Mouse (Mus musculus) ES-E14 (cell line): ENCODE measurements around the gene Polr2f. TPM values are rescaled to one million over a fixed set of nuclear protein-coding genes. Genes with fewer than 3 reads are reported as not detected.

Source experiments
- DNase-seq: peaks from one replicate; pipeline ENCODE4 v3.0.0-alpha.2; 2013; ENCODE audit warnings: low read depth, low spot score
- H3K27ac ChIP-seq: 2 replicates; pipeline ENCODE4 v1.5.1; 2012; ENCODE audit warnings: low read depth, mild to moderate bottlenecking, low read length, moderate library complexity, mixed read lengths; ENCODE audit not compliant: poor library complexity, insufficient read depth, severe bottlenecking
- H3K36me3 ChIP-seq: 2 replicates; pipeline ENCODE4 v1.6.1; 2012; ENCODE audit warnings: mild to moderate bottlenecking, low read length, moderate library complexity, mixed read lengths; ENCODE audit not compliant: control insufficient read depth, poor library complexity, insufficient read depth, severe bottlenecking
- H3K4me1 ChIP-seq, 2 experiments: fragments of 150-350 bp in 1 of 2; sonication (generic) in 1 of 2; 2 replicates each; pipeline ENCODE4 v1.6.1; 2012; ENCODE audit warnings: low read length in 2 of 2, mild to moderate bottlenecking in 1 of 2, mixed read lengths in 1 of 2; ENCODE audit not compliant: control insufficient read depth in 2 of 2, insufficient read depth in 2 of 2, poor library complexity in 1 of 2
- H3K4me3 ChIP-seq, 2 experiments: fragments of 150-350 bp in 1 of 2; sonication (generic) in 1 of 2; 2 replicates each; pipeline ENCODE4 v1.5.1; 2012; ENCODE audit warnings: low read length in 2 of 2, low read depth in 1 of 2, mild to moderate bottlenecking in 1 of 2, mixed read lengths in 1 of 2; ENCODE audit not compliant: insufficient read depth in 1 of 2, poor library complexity in 1 of 2, severe bottlenecking in 1 of 2
- H3K9ac ChIP-seq: 2 replicates; pipeline ENCODE4 v1.6.1; 2012; ENCODE audit warnings: low read depth, mild to moderate bottlenecking, low read length, mixed read lengths; ENCODE audit not compliant: poor library complexity, insufficient read depth, severe bottlenecking
- H3K9me3 ChIP-seq: fragments of 150-350 bp; sonication (generic); 2 replicates; pipeline ENCODE4 v1.6.1; 2012; ENCODE audit warnings: low read depth, mild to moderate bottlenecking, low read length; ENCODE audit not compliant: control insufficient read depth, insufficient read depth
- CHD2 ChIP-seq: IDR thresholded peaks from 2 replicates; pipeline ENCODE4 v1.6.1; 2014; ENCODE audit warnings: mild to moderate bottlenecking, low read depth, low read length, inconsistent platforms
- HCFC1 ChIP-seq: IDR thresholded peaks from 2 replicates; pipeline ENCODE4 v1.6.1; 2012; ENCODE audit warnings: low read length, inconsistent platforms, borderline replicate concordance; ENCODE audit not compliant: insufficient read depth
- MAFK ChIP-seq: IDR thresholded peaks from 2 replicates; pipeline ENCODE4 v1.6.1; 2014; ENCODE audit warnings: mild to moderate bottlenecking, low read depth, low read length, inconsistent platforms; ENCODE audit not compliant: insufficient read depth
- ZC3H11A ChIP-seq: IDR thresholded peaks from 2 replicates; pipeline ENCODE4 v1.6.1; 2012; ENCODE audit warnings: low read depth, mild to moderate bottlenecking, inconsistent platforms, low read length, borderline replicate concordance
- ZNF384 ChIP-seq: IDR thresholded peaks from 2 replicates; pipeline ENCODE4 v1.6.1; 2012; ENCODE audit warnings: low read depth, low read length, inconsistent platforms
- in situ Hi-C, 2 experiments: fragments of 600-800 bp; cut with MboI; formaldehyde crosslinking; loops; one replicate each; pipeline ENCODE4 v1.15.1; 2025; ENCODE audit warnings: low sequenced_read_pairs in 2 of 2, inconsistent platforms in 1 of 2; ENCODE audit not compliant: unreplicated experiment in 2 of 2
- total RNA-seq: library from RNA; depleted of rRNA; stranded (reverse); fragments of 300-350 nt; gene quantifications from 2 replicates; pipeline ENCODE4 v1.2.3, GENCODE M21; 2012

Polr2f gene
- total RNA-seq, 1 experiment, result 238 TPM

GRCm38 (mm10) chr15:79192885-79193845, 52.4 kb downstream of the Polr2f start:
- Histone ChIP-seq H3K36me3 (no peaks in the 10 kb centered on the region), H3K9me3 (no peaks in the 10 kb centered on the region), H3K9ac (peak overlapping the region; percentile 4; the same call in 1 of the 2 replicates), H3K4me3 (peak overlapping the region; percentile 22 to 33; a peak in 1 of 4 replicates), H3K4me1 (peaks cover 0 to 5% of the 10 kb centered on the region in 2 experiments; a peak in 2 of 4 replicates), H3K27ac (no peak overlapping the region)
- no peak for DNase-seq
- TF ChIP-seq ZNF384, result no peak
- TF ChIP-seq HCFC1, result no peak
- TF ChIP-seq CHD2, result no peak
- no peak for TF ChIP-seq ZC3H11A
- TF ChIP-seq MAFK, result no peak
- in situ Hi-C loops, result no loop called here

- DNase-seq, result no peak
- Histone ChIP-seq H3K4me1 (peaks cover 0 to 5% of the 10 kb centered on the region in 2 experiments; a peak in 2 of 4 replicates), H3K27ac (no peak overlapping the region), H3K9me3 (no peaks in the 10 kb centered on the region), H3K36me3 (no peaks in the 10 kb centered on the region), H3K4me3 (no peak overlapping the region), H3K9ac (no peak overlapping the region)
- in situ Hi-C loops, result no loop called here
- no peak for TF ChIP-seq HCFC1
- no peak for TF ChIP-seq ZC3H11A
- TF ChIP-seq MAFK, result no peak
- no peak for TF ChIP-seq ZNF384
- no peak for TF ChIP-seq CHD2
Measured at GRCm38 (mm10) chr15:79194048-79194447, 53.2 kb downstream of the Polr2f start.

- H3K4me1 ChIP-seq, result peaks cover 0 to 5% of the 10 kb centered on the region in 2 experiments; a peak in 2 of 4 replicates
- TF ChIP-seq ZC3H11A (no peak), ZNF384 (no peak)
- no peak overlapping the region for H3K27ac ChIP-seq
- in situ Hi-C loops, result no loop called here
- H3K36me3 ChIP-seq, result no peaks in the 10 kb centered on the region
- DNase-seq, result no peak
- no peak overlapping the region for H3K4me3 ChIP-seq
- no peaks in the 10 kb centered on the region for H3K9me3 ChIP-seq
- H3K9ac ChIP-seq, result no peak overlapping the region
Measured at GRCm38 (mm10) chr15:79194946-79195345, 54.1 kb downstream of the Polr2f start.

- no peak overlapping the region for H3K27ac ChIP-seq
- no peak overlapping the region for H3K9ac ChIP-seq
- DNase-seq, result no peak
- in situ Hi-C loops, result no loop called here
- no peak overlapping the region for H3K4me3 ChIP-seq
- no peaks in the 10 kb centered on the region for H3K36me3 ChIP-seq
- peaks cover 0 to 5% of the 10 kb centered on the region in 2 experiments; a peak in 2 of 4 replicates for H3K4me1 ChIP-seq
- H3K9me3 ChIP-seq, result no peaks in the 10 kb centered on the region
- no peak for TF ChIP-seq HCFC1
- TF ChIP-seq CHD2, result no peak
- no peak for TF ChIP-seq ZC3H11A
- TF ChIP-seq ZNF384, result no peak
- TF ChIP-seq MAFK, result no peak
Measured at GRCm38 (mm10) chr15:79195492-79195891, 54.7 kb downstream of the Polr2f start.
